Mouse (Mus musculus): Measurements from ENCODE around the gene Kank2.

Gene Kank2

GRCm38 (mm10) chr9:21717015-21717414, 81.5 kb downstream of the Kank2 start:
- no peak for DNase-seq (ENCODE audit: low spot score)

Data from ovary, postnatal 36 days (tissue).